Mouse (Mus musculus) cerebellum, adult 18-20 months (tissue): ENCODE measurements at regions not wholly inside any gene's neighbourhood (a gene's known extent, or its start where the extent isn't known, plus 50 kb on each side); places are given as distances from the start of the nearest gene placed in this dataset.

Experiments used
- DNase-seq, 2 experiments: peaks; one replicate each; pipeline ENCODE4 v3.0.0; 2021

- no peak for DNase-seq
Observed at GRCm38 (mm10) chr2:143305747-143306570, 227.7 kb downstream of the Otor start.

- no peak for DNase-seq
Observed at GRCm38 (mm10) chr2:143306571-143306925, 228.3 kb downstream of the Otor start.

GRCm38 (mm10) chr2:143325486-143325885 is 220.5 kb upstream of the Pcsk2 start:
- no peak for DNase-seq

- DNase-seq, result no peak
Observed at GRCm38 (mm10) chr2:143332071-143332470, 213.9 kb upstream of the Pcsk2 start.

- DNase-seq, result no peak
Observed at GRCm38 (mm10) chr2:143340364-143340763, 205.6 kb upstream of the Pcsk2 start.

GRCm38 (mm10) chr2:143364193-143364592 is 181.8 kb upstream of the Pcsk2 start:
- DNase-seq, result no peak

GRCm38 (mm10) chr2:143365976-143366375 is 180.0 kb upstream of the Pcsk2 start:
- DNase-seq, result no peak
